Mouse (Mus musculus) embryonic facial prominence, embryonic 10.5 days (tissue): ENCODE results near the gene Drd1. TPM values are rescaled to one million over a fixed set of nuclear protein-coding genes. Genes with fewer than 3 reads are reported as not detected.

Source experiments
- DNase-seq: peaks from one replicate; pipeline ENCODE4 v3.0.0-alpha.2; 2017; ENCODE audit warnings: low spot score
- H3K27ac ChIP-seq: fragments of 300-500 bp; sonication (generic); replicated peaks from 2 replicates; pipeline ENCODE4 v1.5.1; 2016; ENCODE audit warnings: mild to moderate bottlenecking
- H3K27me3 ChIP-seq: fragments of 300-500 bp; sonication (generic); replicated peaks from 2 replicates; pipeline ENCODE4 v1.6.1; 2016; ENCODE audit warnings: low read depth, mild to moderate bottlenecking; ENCODE audit not compliant: poor library complexity, severe bottlenecking
- H3K36me3 ChIP-seq: fragments of 300-500 bp; sonication (generic); replicated peaks from 2 replicates; pipeline ENCODE4 v1.6.1; 2016; ENCODE audit warnings: mild to moderate bottlenecking, moderate library complexity
- H3K4me1 ChIP-seq: fragments of 300-500 bp; sonication (generic); 2 replicates; pipeline ENCODE4 v1.6.1; 2016
- H3K4me3 ChIP-seq: fragments of 300-500 bp; sonication (generic); 2 replicates; pipeline ENCODE4 v1.5.1; 2016; ENCODE audit warnings: mild to moderate bottlenecking, moderate library complexity
- H3K9me3 ChIP-seq: fragments of 300-500 bp; sonication (generic); 2 replicates; pipeline ENCODE4 v1.6.1; 2016; ENCODE audit warnings: mild to moderate bottlenecking
- WGBS: fragments of 180-500 bp; shearing (Covaris S2); methylation state at CpG from one replicate; pipeline ENCODE4 v1.1.7; 2016; 5-methylcytosine and 5-hydroxymethylcytosine counted together
- polyA plus RNA-seq: library from polyadenylated mRNA; unstranded; fragments of >200 nt; fragmentation: Nextera tagmentation; extraction: Ambion mirVana; gene quantifications from 2 replicates; pipeline ENCODE4 v1.2.1, GENCODE M21; 2016

Gene Drd1
- polyA plus RNA-seq = 0.06 and 0.15 TPM in 2 replicates

GRCm38 (mm10) chr13:54055448-54055861 is at the start of gene Drd1:
Gene Drd1 (minus strand): TSS chr13:54055705.
- Histone ChIP-seq H3K36me3 (no peaks in the 10 kb centered on the region), H3K4me3 (peak within 1 kb of the TSS; percentile 64), H3K27ac (no peak within 1 kb of the TSS), H3K9me3 (no peaks in the 10 kb centered on the region), H3K27me3 (peaks cover 49% of the 10 kb centered on the region), H3K4me1 (peaks cover 16% of the 10 kb centered on the region)
- WGBS = under 1% methylated on average over 31 of the region's 31 CpGs
- DNase-seq = peak; percentile 86

DNA sequence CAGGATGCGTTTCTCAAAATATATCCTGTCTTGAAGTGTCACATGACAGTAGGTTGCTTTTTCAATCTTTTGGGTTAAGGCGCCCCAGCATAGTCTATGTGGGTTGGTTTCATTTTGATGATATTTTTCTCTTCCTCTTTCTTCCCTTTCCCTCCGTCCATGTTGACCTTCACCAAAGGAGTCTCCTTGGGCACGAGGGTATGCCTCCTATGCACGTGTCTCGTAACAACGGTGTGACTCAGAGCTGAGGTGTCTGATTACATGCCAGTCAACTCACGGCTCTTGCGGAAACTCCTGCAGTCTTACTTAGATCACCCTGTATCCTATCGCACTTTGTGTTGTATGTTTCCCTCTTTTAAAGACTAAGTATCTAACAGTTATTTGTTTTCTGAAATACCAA is 48.4 kb upstream of the Drd1 start:
- no peak for DNase-seq
- H3K4me3 ChIP-seq = no peak overlapping the region
- H3K9me3 ChIP-seq = no peaks in the 10 kb centered on the region
- no peaks in the 10 kb centered on the region for H3K27me3 ChIP-seq
- WGBS = 79% methylated on average over 10 of the region's 10 CpGs
- no peaks in the 10 kb centered on the region for H3K4me1 ChIP-seq
- peaks cover 90% of the 10 kb centered on the region for H3K36me3 ChIP-seq
- H3K27ac ChIP-seq = no peak overlapping the region

DNA sequence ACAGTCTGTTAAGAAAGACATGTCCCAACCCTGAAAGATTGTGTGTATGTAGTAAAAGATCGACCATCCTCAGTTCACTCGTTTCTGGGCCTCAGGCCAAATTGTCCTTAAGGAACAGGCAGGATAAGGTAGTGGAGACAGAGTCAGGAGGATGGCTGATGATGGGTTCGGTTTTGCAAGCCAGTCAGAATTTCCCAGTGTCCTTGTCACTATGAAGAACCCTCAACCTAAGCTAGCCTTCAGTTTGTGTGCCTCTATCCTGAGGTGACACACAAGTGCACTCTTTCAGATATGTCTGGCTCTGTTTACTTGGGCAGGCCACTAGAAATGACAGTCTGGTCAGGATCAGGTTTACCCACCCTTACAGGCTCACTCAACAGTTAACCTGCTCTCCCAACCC is 47.8 kb upstream of the Drd1 start:
- WGBS = 87% methylated on average over 3 of the region's 3 CpGs
- no peaks in the 10 kb centered on the region for H3K27me3 ChIP-seq
- no peaks in the 10 kb centered on the region for H3K4me1 ChIP-seq
- peaks cover 91% of the 10 kb centered on the region for H3K36me3 ChIP-seq
- no peaks in the 10 kb centered on the region for H3K9me3 ChIP-seq
- H3K27ac ChIP-seq = no peak overlapping the region
- DNase-seq = no peak
- no peak overlapping the region for H3K4me3 ChIP-seq

DNA sequence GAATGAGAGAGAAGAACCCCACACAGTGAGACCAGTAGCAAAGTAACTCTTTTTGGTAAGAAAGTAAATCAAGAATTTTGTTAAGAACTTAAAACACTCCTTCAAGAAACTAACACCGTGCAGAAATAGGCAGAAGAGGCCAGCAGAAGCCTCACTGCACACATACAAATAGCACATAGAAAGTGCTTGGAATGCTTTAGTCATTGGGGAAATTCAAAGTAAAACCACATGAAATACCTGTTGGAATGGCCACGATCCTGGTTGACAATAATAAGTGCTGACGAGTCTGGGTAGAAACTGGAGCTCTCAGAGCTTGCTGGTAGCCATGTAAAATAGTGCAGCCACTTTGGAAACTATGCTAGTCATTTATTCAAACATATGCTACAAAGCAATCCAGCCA is 46.6 kb upstream of the Drd1 start:
- H3K27ac ChIP-seq = no peak overlapping the region
- no peak for DNase-seq
- peaks cover 91% of the 10 kb centered on the region for H3K36me3 ChIP-seq
- H3K27me3 ChIP-seq = no peaks in the 10 kb centered on the region
- no peak overlapping the region for H3K4me3 ChIP-seq
- 90% methylated on average over 3 of the region's 3 CpGs for WGBS
- H3K4me1 ChIP-seq = no peaks in the 10 kb centered on the region
- H3K9me3 ChIP-seq = no peaks in the 10 kb centered on the region

GRCm38 (mm10) chr13:54101031-54101820 is 45.7 kb upstream of the Drd1 start:
- Histone ChIP-seq H3K4me3 (no peak overlapping the region), H3K4me1 (no peaks in the 10 kb centered on the region), H3K9me3 (no peaks in the 10 kb centered on the region), H3K27ac (no peak overlapping the region), H3K36me3 (peaks cover 91% of the 10 kb centered on the region), H3K27me3 (no peaks in the 10 kb centered on the region)
- WGBS = 93% methylated on average over 15 of the region's 15 CpGs
- DNase-seq = no peak

DNA sequence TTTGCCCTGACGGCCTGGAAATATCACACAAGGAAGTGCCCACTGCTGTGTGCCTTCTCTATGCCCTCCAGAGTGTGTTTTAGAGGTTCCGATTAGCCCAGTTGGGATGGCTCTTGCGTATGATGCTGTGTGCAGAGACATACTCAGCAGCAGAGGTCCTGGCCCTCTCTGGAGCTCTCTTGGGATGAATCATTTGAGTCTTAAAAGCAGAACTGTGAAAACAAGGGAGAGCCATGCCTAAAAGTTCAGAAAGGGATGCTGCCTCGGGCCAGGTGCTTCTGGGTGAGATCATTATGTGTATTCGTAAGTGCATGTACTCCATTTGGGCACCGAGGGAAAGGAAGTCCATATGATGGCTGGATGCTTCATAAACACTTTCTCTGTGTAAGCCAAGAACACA is 42.3 kb upstream of the Drd1 start:
- Histone ChIP-seq H3K4me3 (no peak overlapping the region), H3K9me3 (no peaks in the 10 kb centered on the region), H3K36me3 (peaks cover 97% of the 10 kb centered on the region), H3K27ac (no peak overlapping the region), H3K27me3 (no peaks in the 10 kb centered on the region), H3K4me1 (no peaks in the 10 kb centered on the region)
- no peak for DNase-seq
- 95% methylated on average over 6 of the region's 6 CpGs for WGBS

DNA sequence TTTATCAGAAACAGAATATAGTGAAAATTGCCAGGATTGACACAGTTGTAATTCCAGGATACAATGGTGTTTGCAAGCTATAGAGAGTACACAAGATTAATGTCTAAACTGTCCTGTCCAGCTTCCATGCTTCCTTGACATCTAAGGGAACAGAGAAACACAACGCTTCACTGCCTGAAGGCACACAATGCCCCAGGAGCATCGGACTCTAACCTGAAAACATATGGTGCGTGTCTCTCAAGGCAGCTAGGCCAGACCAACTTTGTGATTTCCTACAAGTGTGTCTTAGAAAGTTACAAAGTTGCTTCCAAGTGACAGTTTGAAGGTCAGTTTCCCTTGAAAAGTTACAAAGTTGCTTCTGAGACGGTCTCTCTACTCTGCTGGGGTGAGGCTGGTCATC is 41.7 kb upstream of the Drd1 start:
- no peaks in the 10 kb centered on the region for H3K9me3 ChIP-seq
- DNase-seq = no peak
- no peak overlapping the region for H3K4me3 ChIP-seq
- no peaks in the 10 kb centered on the region for H3K27me3 ChIP-seq
- 91% methylated on average over 4 of the region's 4 CpGs for WGBS
- H3K27ac ChIP-seq = no peak overlapping the region
- H3K36me3 ChIP-seq = peaks cover 97% of the 10 kb centered on the region
- H3K4me1 ChIP-seq = no peaks in the 10 kb centered on the region

GRCm38 (mm10) chr13:54095721-54096120 is 40.2 kb upstream of the Drd1 start:
- no peaks in the 10 kb centered on the region for H3K9me3 ChIP-seq
- peaks cover 100% of the 10 kb centered on the region for H3K36me3 ChIP-seq
- H3K27me3 ChIP-seq = no peaks in the 10 kb centered on the region
- H3K4me1 ChIP-seq = no peaks in the 10 kb centered on the region
- 90% methylated on average over 8 of the region's 8 CpGs for WGBS
- no peak for DNase-seq
- no peak overlapping the region for H3K27ac ChIP-seq
- no peak overlapping the region for H3K4me3 ChIP-seq

DNA sequence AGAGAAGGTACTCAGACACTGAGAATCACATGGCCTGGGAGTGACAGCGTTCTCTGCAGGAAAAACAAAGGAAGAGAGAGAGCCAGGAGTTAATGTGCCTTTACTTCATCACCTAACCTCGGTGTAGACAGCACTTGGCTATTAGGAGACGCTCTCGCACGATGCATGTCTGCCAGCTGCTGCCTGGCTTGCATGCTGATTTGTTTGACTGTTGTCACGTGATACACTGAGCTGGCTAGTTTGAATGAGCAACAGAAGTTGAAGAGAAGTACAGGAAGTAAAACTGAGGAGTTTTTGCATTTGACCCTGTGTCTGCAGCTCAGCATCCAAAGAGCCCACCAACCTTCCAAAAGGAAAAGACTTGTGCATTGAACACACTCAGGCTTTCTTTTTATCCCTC is 39.5 kb upstream of the Drd1 start:
- Histone ChIP-seq H3K36me3 (peaks cover 100% of the 10 kb centered on the region), H3K9me3 (no peaks in the 10 kb centered on the region), H3K27ac (no peak overlapping the region), H3K4me3 (no peak overlapping the region), H3K4me1 (no peaks in the 10 kb centered on the region), H3K27me3 (no peaks in the 10 kb centered on the region)
- 88% methylated on average over 6 of the region's 6 CpGs for WGBS
- DNase-seq = no peak

DNA sequence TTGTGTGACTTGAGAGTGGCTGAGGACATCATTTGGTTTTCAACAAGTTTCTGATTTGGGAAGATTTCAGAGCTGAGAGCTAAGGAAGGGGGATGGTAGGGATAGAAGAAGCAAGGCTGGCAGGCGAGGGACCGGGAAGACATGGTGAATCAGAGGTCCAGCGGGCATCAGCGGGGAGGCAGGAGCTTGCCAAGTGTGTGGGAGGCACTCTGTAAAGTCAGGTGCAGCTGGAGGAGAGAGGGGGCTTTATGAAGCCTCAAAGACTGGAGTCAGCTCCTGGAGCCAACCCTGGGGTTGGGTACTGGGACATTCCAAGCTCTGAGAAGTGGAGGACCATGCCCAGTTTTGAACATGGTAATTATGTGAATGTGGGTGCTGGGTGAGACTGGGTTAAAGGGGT is 38.8 kb upstream of the Drd1 start:
- 94% methylated on average over 4 of the region's 4 CpGs for WGBS
- DNase-seq = no peak
- Histone ChIP-seq H3K27me3 (no peaks in the 10 kb centered on the region), H3K9me3 (no peaks in the 10 kb centered on the region), H3K36me3 (peaks cover 100% of the 10 kb centered on the region), H3K4me1 (no peaks in the 10 kb centered on the region), H3K27ac (no peak overlapping the region), H3K4me3 (no peak overlapping the region)

GRCm38 (mm10) chr13:54091719-54092118 is 36.2 kb upstream of the Drd1 start:
- Histone ChIP-seq H3K4me1 (no peaks in the 10 kb centered on the region), H3K36me3 (peaks cover 100% of the 10 kb centered on the region), H3K9me3 (no peaks in the 10 kb centered on the region), H3K27me3 (no peaks in the 10 kb centered on the region), H3K4me3 (no peak overlapping the region), H3K27ac (no peak overlapping the region)
- 90% methylated on average over 6 of the region's 6 CpGs for WGBS
- DNase-seq = no peak

- 94% methylated on average over 18 of the region's 18 CpGs for WGBS
- DNase-seq = no peak
- no peaks in the 10 kb centered on the region for H3K27me3 ChIP-seq
- peaks cover under 1% of the 10 kb centered on the region; the same call in 1 of the 2 replicates for H3K4me1 ChIP-seq
- H3K9me3 ChIP-seq = no peaks in the 10 kb centered on the region
- peaks cover 54% of the 10 kb centered on the region for H3K36me3 ChIP-seq
- no peak overlapping the region for H3K4me3 ChIP-seq
- no peak overlapping the region for H3K27ac ChIP-seq
Measured at GRCm38 (mm10) chr13:54085266-54085665, 29.8 kb upstream of the Drd1 start.

DNA sequence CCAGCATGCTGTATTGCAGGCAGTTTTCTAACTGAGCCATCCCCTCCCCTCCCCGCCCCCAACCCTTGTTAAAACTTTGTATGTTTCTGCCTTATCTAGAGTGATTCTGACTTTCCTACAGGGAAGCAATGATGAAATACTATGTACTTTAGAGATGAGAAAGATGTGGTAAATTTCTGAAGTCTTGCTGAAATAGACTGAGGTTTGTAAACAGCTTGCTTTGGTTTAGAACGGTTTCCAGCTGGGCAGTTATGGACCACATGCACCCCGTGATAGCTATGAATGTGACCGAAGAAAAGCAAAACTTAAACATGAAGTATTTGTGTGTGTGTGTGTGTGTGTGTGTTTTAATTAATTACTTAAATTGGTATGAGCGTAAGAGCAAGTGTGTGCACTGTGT is 29.3 kb upstream of the Drd1 start:
- 90% methylated on average over 5 of the region's 5 CpGs for WGBS
- Histone ChIP-seq H3K27me3 (no peaks in the 10 kb centered on the region), H3K4me1 (peaks cover 5% of the 10 kb centered on the region; the same call in 1 of the 2 replicates), H3K27ac (no peak overlapping the region), H3K4me3 (no peak overlapping the region), H3K36me3 (peaks cover 49% of the 10 kb centered on the region), H3K9me3 (no peaks in the 10 kb centered on the region)
- no peak for DNase-seq
